Mouse (Mus musculus) heart, postnatal 0 days (tissue): Measurements from ENCODE around the gene Zfp598. TPM values are rescaled to one million over a fixed set of nuclear protein-coding genes. Genes with fewer than 3 reads are reported as not detected.
A peak's percentile ranks its signal among the peaks of the same experiment; 100 is the strongest.

Source experiments
- ATAC-seq: fragments of 200-750 bp; cut with Nextera tagmentation; 2 replicates; pipeline ENCODE4 v1.8.0; 2017; ENCODE audit warnings: low read depth, moderate number of reproducible peaks, moderate library complexity; ENCODE audit not compliant: insufficient read depth
- DNase-seq: peaks from one replicate; pipeline ENCODE4 v3.0.0-alpha.2; 2016; ENCODE audit warnings: low spot score
- H3K27ac ChIP-seq: fragments of 300-500 bp; sonication (generic); 2 replicates; pipeline ENCODE4 v1.5.1; 2014; ENCODE audit warnings: low read depth, mild to moderate bottlenecking
- H3K27me3 ChIP-seq: fragments of 300-500 bp; sonication (generic); 2 replicates; pipeline ENCODE4 v1.6.1; 2014; ENCODE audit warnings: low read length, mixed read lengths; ENCODE audit not compliant: control insufficient read depth, insufficient read depth
- H3K36me3 ChIP-seq: fragments of 300-500 bp; sonication (generic); replicated peaks from 2 replicates; pipeline ENCODE4 v1.6.1; 2014; ENCODE audit warnings: low read length, mixed read lengths; ENCODE audit not compliant: control insufficient read depth, insufficient read depth
- H3K4me1 ChIP-seq: fragments of 300-500 bp; sonication (generic); 2 replicates; pipeline ENCODE4 v1.6.1; 2014; ENCODE audit warnings: antibody characterized with exemption; ENCODE audit not compliant: control insufficient read depth, insufficient read depth
- H3K4me2 ChIP-seq: fragments of 300-500 bp; sonication (generic); 2 replicates; pipeline ENCODE4 v1.6.1; 2014; ENCODE audit warnings: low read depth, mild to moderate bottlenecking, low read length, moderate library complexity
- H3K4me3 ChIP-seq: fragments of 300-500 bp; sonication (generic); 2 replicates; pipeline ENCODE4 v1.5.1; 2014; ENCODE audit warnings: low read depth, low read length
- H3K9ac ChIP-seq: fragments of 300-500 bp; sonication (generic); replicated peaks from 2 replicates; pipeline ENCODE4 v1.6.1; 2014; ENCODE audit warnings: low read depth, low read length, mixed read lengths
- H3K9me3 ChIP-seq: fragments of 300-500 bp; sonication (generic); replicated peaks from 2 replicates; pipeline ENCODE4 v1.6.1; 2016; ENCODE audit warnings: low read length; ENCODE audit not compliant: control insufficient read depth
- CTCF ChIP-seq: IDR thresholded peaks from 2 replicates; pipeline ENCODE4 v1.5.1; 2016; ENCODE audit warnings: antibody characterized with exemption, control low read depth, low read depth
- EP300 ChIP-seq: IDR thresholded peaks from 2 replicates; pipeline ENCODE4 v1.6.1; 2016; ENCODE audit warnings: antibody characterized with exemption, low read depth
- WGBS: fragments of 180-500 bp; shearing (Covaris S2); extraction: QIAGEN DNeasy Blood & Tissue Kit; methylation state at CpG from one replicate; pipeline ENCODE4 v1.1.7; 2014; 5-methylcytosine and 5-hydroxymethylcytosine counted together
- polyA plus RNA-seq: library from polyadenylated mRNA; unstranded; fragments of >200 nt; fragmentation: Nextera tagmentation; extraction: Ambion mirVana; gene quantifications from 2 replicates; pipeline ENCODE4 v1.2.1, GENCODE M21; 2015
- total RNA-seq: library from RNA; depleted of rRNA; stranded (reverse); fragments of >200 nt; gene quantifications from 2 replicates; pipeline ENCODE4 v1.2.3, GENCODE M21; 2014; ENCODE audit warnings: low replicate concordance

The Zfp598 gene
- total and polyA plus RNA-seq, 2 experiments from 2014 or later = 7.8 to 25.4 TPM

GRCm38 (mm10) chr17:24676187-24676586 lies 6.7 kb downstream of the Zfp598 start:
- Histone ChIP-seq H3K9ac (no peak overlapping the region), H3K9me3 (no peaks in the 10 kb centered on the region), H3K27ac (no peak overlapping the region), H3K36me3 (peaks cover 48% of the 10 kb centered on the region), H3K4me3 (no peak overlapping the region), H3K4me1 (peaks cover 17% of the 10 kb centered on the region), H3K27me3 (no peaks in the 10 kb centered on the region), H3K4me2 (no peak overlapping the region)
- no peak for TF ChIP-seq EP300
- peak; percentile 75 for TF ChIP-seq CTCF
- WGBS = 53% methylated on average over 2 of the region's 2 CpGs
- DNase-seq (peak; percentile 43), ATAC-seq (peak; percentile 49; the same call in 1 of the 2 replicates)

DNA sequence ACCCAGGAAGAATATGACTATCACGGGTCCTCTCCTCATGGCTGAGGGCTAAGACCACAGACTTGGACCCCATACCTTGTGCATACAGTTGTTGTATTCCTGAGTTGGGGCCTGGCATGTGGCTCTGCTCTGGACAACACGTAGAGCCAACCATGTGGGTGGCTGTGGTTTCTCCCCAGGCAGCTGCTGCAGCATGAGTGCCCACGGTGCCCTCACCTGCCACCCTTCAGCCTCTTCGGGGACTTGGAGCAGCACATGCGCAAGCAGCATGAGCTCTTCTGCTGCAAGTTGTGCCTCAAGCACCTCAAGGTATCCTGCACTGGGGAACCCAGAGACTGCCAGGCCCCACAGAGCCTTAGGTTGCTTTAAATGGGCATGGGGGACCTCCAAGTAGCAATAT lies 7.4 kb downstream of the Zfp598 start:
- WGBS = 91% methylated on average over 5 of the region's 5 CpGs
- no peak overlapping the region for H3K4me3 ChIP-seq
- no peak overlapping the region for H3K4me2 ChIP-seq
- H3K4me1 ChIP-seq = peaks cover 11% of the 10 kb centered on the region; the same call in 1 of the 2 replicates
- ATAC-seq (no peak), DNase-seq (no peak)
- H3K9ac ChIP-seq = no peak overlapping the region
- H3K9me3 ChIP-seq = no peaks in the 10 kb centered on the region
- H3K27me3 ChIP-seq = no peaks in the 10 kb centered on the region
- H3K36me3 ChIP-seq = peaks cover 53% of the 10 kb centered on the region
- H3K27ac ChIP-seq = no peak overlapping the region
- TF ChIP-seq CTCF = no peak
- no peak for TF ChIP-seq EP300

DNA sequence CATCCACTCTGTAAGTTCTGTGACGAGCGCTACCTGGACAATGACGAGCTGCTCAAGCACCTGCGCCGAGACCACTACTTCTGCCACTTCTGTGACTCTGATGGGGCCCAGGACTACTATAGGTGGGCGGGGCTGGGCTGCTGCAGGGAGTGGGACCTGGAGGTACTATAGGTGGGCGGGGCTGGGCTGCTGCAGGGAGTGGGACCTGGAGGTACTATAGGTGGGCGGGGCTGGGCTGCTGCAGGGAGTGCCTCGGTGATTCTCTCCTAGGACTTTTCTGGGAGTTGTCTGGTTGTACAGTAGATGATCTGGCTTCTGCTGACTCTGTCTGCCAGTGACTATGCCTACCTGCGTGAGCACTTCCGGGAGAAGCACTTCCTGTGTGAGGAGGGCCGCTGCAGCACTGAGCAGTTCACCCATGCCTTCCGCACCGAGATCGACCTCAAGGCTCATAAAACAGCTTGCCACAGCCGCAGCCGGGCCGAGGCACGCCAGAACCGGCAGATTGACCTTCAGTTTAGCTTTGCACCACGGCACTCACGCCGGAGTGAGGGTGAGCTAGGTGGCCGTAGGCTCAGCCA lies 8.1 kb downstream of the Zfp598 start:
- Histone ChIP-seq H3K4me3 (no peak overlapping the region), H3K4me2 (no peak overlapping the region), H3K9me3 (no peaks in the 10 kb centered on the region), H3K27ac (no peak overlapping the region), H3K9ac (no peak overlapping the region), H3K27me3 (no peaks in the 10 kb centered on the region), H3K36me3 (peaks cover 60% of the 10 kb centered on the region), H3K4me1 (peaks cover 3% of the 10 kb centered on the region; the same call in 1 of the 2 replicates)
- ATAC-seq = no peak
- DNase-seq = no peak
- TF ChIP-seq CTCF = no peak
- no peak for TF ChIP-seq EP300
- 89% methylated on average over 24 of the region's 24 CpGs for whole genome bisulfite sequencing

DNA sequence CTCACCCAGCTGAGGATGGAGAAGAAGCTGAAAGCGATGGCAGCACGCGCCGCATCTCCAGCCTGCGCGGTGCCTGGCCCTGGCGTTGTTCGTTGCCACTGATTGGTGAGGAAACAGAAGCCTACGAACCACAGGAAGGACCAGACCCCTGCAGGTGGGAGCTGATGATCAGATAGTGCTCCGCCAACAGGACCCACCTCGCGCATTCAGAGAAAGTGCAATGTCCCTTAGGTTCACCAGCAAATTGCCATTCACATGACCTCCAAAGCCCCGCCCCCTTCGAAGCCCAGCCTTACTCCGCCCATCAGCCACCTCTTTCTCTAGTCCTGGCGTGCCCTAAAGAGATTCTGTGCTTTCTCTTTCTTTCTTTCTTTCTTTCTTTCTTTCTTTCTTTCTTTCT lies 17.0 kb downstream of the Zfp598 start:
- H3K36me3 ChIP-seq = peaks cover 9% of the 10 kb centered on the region; the same call in 1 of the 2 replicates
- ATAC-seq (0 out of 2 replicates have a peak, but pooled peaks have one; percentile 37), DNase-seq (no peak)
- peaks cover 13% of the 10 kb centered on the region; the same call in 1 of the 2 replicates for H3K4me1 ChIP-seq
- no peak overlapping the region for H3K9ac ChIP-seq
- TF ChIP-seq EP300 (no peak), CTCF (no peak)
- no peak overlapping the region for H3K4me3 ChIP-seq
- H3K27ac ChIP-seq = no peak overlapping the region
- peaks cover 44% of the 10 kb centered on the region for H3K27me3 ChIP-seq
- 36% methylated on average over 16 of the region's 16 CpGs for WGBS
- no peaks in the 10 kb centered on the region for H3K9me3 ChIP-seq
- peak overlapping the region; percentile 39; the same call in 1 of the 2 replicates for H3K4me2 ChIP-seq

GRCm38 (mm10) chr17:24687146-24687595 lies 17.7 kb downstream of the Zfp598 start:
- 3% methylated on average over 24 of the region's 25 CpGs for WGBS
- ATAC-seq (peak; percentile 55), DNase-seq (no peak)
- Histone ChIP-seq H3K4me1 (peaks cover 13% of the 10 kb centered on the region; the same call in 1 of the 2 replicates), H3K27me3 (peaks cover 44% of the 10 kb centered on the region), H3K36me3 (peaks cover 5% of the 10 kb centered on the region; the same call in 1 of the 2 replicates), H3K9ac (peak overlapping the region; percentile 12; the same call in 1 of the 2 replicates), H3K4me3 (peak overlapping the region; percentile 39), H3K4me2 (peak overlapping the region; percentile 58), H3K27ac (no peak overlapping the region), H3K9me3 (no peaks in the 10 kb centered on the region)
- no peak for TF ChIP-seq CTCF
